Mouse (Mus musculus): ENCODE data around the gene Inhbe. TPM values are rescaled to one million over a fixed set of nuclear protein-coding genes. Genes with fewer than 3 reads are reported as not detected.
"Not testable (repeated sequence)": the region's sequence is repeated elsewhere in the genome, so short reads cannot be mapped to it uniquely, and the experiment has no call there.

The Inhbe gene
- polyA plus RNA-seq, 1 experiment from 2014 or later = 0.04 TPM

GRCm38 (mm10) chr10:127321621-127322020 lies 32.6 kb downstream of the Inhbe start, which contains the start of gene Arhgap9:
Gene Arhgap9 (plus strand): TSS chr10:127321964.
- no peak within 1 kb of the TSS for H3K9ac ChIP-seq (replicated peaks; ENCODE audit: low read length)
- no peak within 1 kb of the TSS for H3K4me3 ChIP-seq (replicated peaks; ENCODE audit: low read depth, low read length)
- no peak within 1 kb of the TSS for H3K27ac ChIP-seq (replicated peaks; ENCODE audit: low read depth, low read length)
- H3K36me3 ChIP-seq (ENCODE audit: control insufficient read depth, insufficient read depth, low read length) = no peaks in the 10 kb centered on the region
- peaks cover 30% of the 10 kb centered on the region for H3K27me3 ChIP-seq (ENCODE audit: control insufficient read depth, insufficient read depth, low read length)
- 75% methylated on average over 3 of the region's 3 CpGs for WGBS
- peaks cover 6% of the 10 kb centered on the region; the same call in 1 of the 2 replicates for H3K4me1 ChIP-seq (ENCODE audit: control insufficient read depth, insufficient read depth, low read length)
- no peak within 1 kb of the TSS for H3K4me2 ChIP-seq (ENCODE audit: low read length)
- DNase-seq = no peak
- no peaks in the 10 kb centered on the region for H3K9me3 ChIP-seq (ENCODE audit: control insufficient read depth, low read length)
- ATAC-seq (ENCODE audit: low FRiP score, low TSS enrichment) = no peak

- no peak for DNase-seq
- Histone ChIP-seq H3K27me3 (ENCODE audit: control insufficient read depth, insufficient read depth, low read length) (peaks cover 14% of the 10 kb centered on the region), H3K27ac (replicated peaks; ENCODE audit: low read depth, low read length) (no peak overlapping the region), H3K4me2 (ENCODE audit: low read length) (no peak overlapping the region), H3K4me1 (ENCODE audit: control insufficient read depth, insufficient read depth, low read length) (no peaks in the 10 kb centered on the region), H3K9me3 (ENCODE audit: control insufficient read depth, low read length) (no peaks in the 10 kb centered on the region), H3K9ac (replicated peaks; ENCODE audit: low read length) (no peak overlapping the region), H3K36me3 (ENCODE audit: control insufficient read depth, insufficient read depth, low read length) (no peaks in the 10 kb centered on the region), H3K4me3 (replicated peaks; ENCODE audit: low read depth, low read length) (no peak overlapping the region)
- ATAC-seq (ENCODE audit: low FRiP score, low TSS enrichment) = no peak
- 74% methylated on average over 7 of the region's 7 CpGs for WGBS
These were observed 34.2 kb downstream of the Inhbe start for GRCm38 (mm10) chr10:127319969-127320368.

GRCm38 (mm10) chr10:127318009-127318408 lies 36.2 kb downstream of the Inhbe start:
- Histone ChIP-seq H3K36me3 (ENCODE audit: control insufficient read depth, insufficient read depth, low read length) (no peaks in the 10 kb centered on the region), H3K4me1 (ENCODE audit: control insufficient read depth, insufficient read depth, low read length) (no peaks in the 10 kb centered on the region), H3K9ac (replicated peaks; ENCODE audit: low read length) (no peak overlapping the region), H3K4me2 (ENCODE audit: low read length) (no peak overlapping the region), H3K27me3 (ENCODE audit: control insufficient read depth, insufficient read depth, low read length) (peaks cover 4% of the 10 kb centered on the region; the same call in 1 of the 2 replicates), H3K9me3 (ENCODE audit: control insufficient read depth, low read length) (no peaks in the 10 kb centered on the region), H3K27ac (replicated peaks; ENCODE audit: low read depth, low read length) (no peak overlapping the region), H3K4me3 (replicated peaks; ENCODE audit: low read depth, low read length) (no peak overlapping the region)
- 48% methylated on average over 4 of the region's 4 CpGs for WGBS
- DNase-seq (no peak), ATAC-seq (ENCODE audit: low FRiP score, low TSS enrichment) (no peak)

GRCm38 (mm10) chr10:127317277-127317676 lies 36.9 kb downstream of the Inhbe start:
- DNase-seq (no peak), ATAC-seq (ENCODE audit: low FRiP score, low TSS enrichment) (no peak)
- no peak overlapping the region for H3K4me3 ChIP-seq (replicated peaks; ENCODE audit: low read depth, low read length)
- H3K9me3 ChIP-seq (ENCODE audit: control insufficient read depth, low read length) = no peaks in the 10 kb centered on the region
- H3K27ac ChIP-seq (replicated peaks; ENCODE audit: low read depth, low read length) = no peak overlapping the region
- H3K4me2 ChIP-seq (ENCODE audit: low read length) = no peak overlapping the region
- no peak overlapping the region for H3K9ac ChIP-seq (replicated peaks; ENCODE audit: low read length)
- H3K27me3 ChIP-seq (ENCODE audit: control insufficient read depth, insufficient read depth, low read length) = no peaks in the 10 kb centered on the region
- no peaks in the 10 kb centered on the region for H3K36me3 ChIP-seq (ENCODE audit: control insufficient read depth, insufficient read depth, low read length)
- 78% methylated on average over 2 of the region's 2 CpGs for WGBS
- H3K4me1 ChIP-seq (ENCODE audit: control insufficient read depth, insufficient read depth, low read length) = no peaks in the 10 kb centered on the region

- not testable (repeated sequence) for H3K9me3 ChIP-seq (ENCODE audit: control insufficient read depth, low read length); DNase-seq; ATAC-seq (ENCODE audit: low FRiP score, low TSS enrichment); H3K27me3 ChIP-seq (ENCODE audit: control insufficient read depth, insufficient read depth, low read length); H3K36me3 ChIP-seq (ENCODE audit: control insufficient read depth, insufficient read depth, low read length); H3K9ac ChIP-seq (replicated peaks; ENCODE audit: low read length); H3K27ac ChIP-seq (replicated peaks; ENCODE audit: low read depth, low read length); H3K4me2 ChIP-seq (ENCODE audit: low read length); H3K4me1 ChIP-seq (ENCODE audit: control insufficient read depth, insufficient read depth, low read length); H3K4me3 ChIP-seq (replicated peaks; ENCODE audit: low read depth, low read length)
- WGBS = 73% methylated on average over 1 of the region's 1 CpGs
These were observed 39.3 kb downstream of the Inhbe start for GRCm38 (mm10) chr10:127314950-127315349.

GRCm38 (mm10) chr10:127313516-127313915 lies 40.7 kb downstream of the Inhbe start:
- H3K4me1 ChIP-seq (ENCODE audit: control insufficient read depth, insufficient read depth, low read length); H3K27ac ChIP-seq (replicated peaks; ENCODE audit: low read depth, low read length); H3K36me3 ChIP-seq (ENCODE audit: control insufficient read depth, insufficient read depth, low read length); H3K27me3 ChIP-seq (ENCODE audit: control insufficient read depth, insufficient read depth, low read length); ATAC-seq (ENCODE audit: low FRiP score, low TSS enrichment); H3K4me3 ChIP-seq (replicated peaks; ENCODE audit: low read depth, low read length); DNase-seq; H3K4me2 ChIP-seq (ENCODE audit: low read length); H3K9ac ChIP-seq (replicated peaks; ENCODE audit: low read length); H3K9me3 ChIP-seq (ENCODE audit: control insufficient read depth, low read length): not testable (repeated sequence)
- 87% methylated on average over 5 of the region's 5 CpGs for WGBS

GRCm38 (mm10) chr10:127312858-127313257 lies 41.4 kb downstream of the Inhbe start:
- Histone ChIP-seq H3K27ac (replicated peaks; ENCODE audit: low read depth, low read length) (no peak overlapping the region), H3K36me3 (ENCODE audit: control insufficient read depth, insufficient read depth, low read length) (peaks cover 14% of the 10 kb centered on the region), H3K9me3 (ENCODE audit: control insufficient read depth, low read length) (no peaks in the 10 kb centered on the region), H3K27me3 (ENCODE audit: control insufficient read depth, insufficient read depth, low read length) (no peaks in the 10 kb centered on the region), H3K4me2 (ENCODE audit: low read length) (no peak overlapping the region), H3K4me1 (ENCODE audit: control insufficient read depth, insufficient read depth, low read length) (peaks cover 8% of the 10 kb centered on the region; the same call in 1 of the 2 replicates), H3K4me3 (replicated peaks; ENCODE audit: low read depth, low read length) (no peak overlapping the region), H3K9ac (replicated peaks; ENCODE audit: low read length) (no peak overlapping the region)
- 81% methylated on average over 4 of the region's 4 CpGs for WGBS
- ATAC-seq (ENCODE audit: low FRiP score, low TSS enrichment) (no peak), DNase-seq (no peak)

- 3% methylated on average over 4 of the region's 4 CpGs for WGBS
- H3K9me3 ChIP-seq (ENCODE audit: control insufficient read depth, low read length) = no peaks in the 10 kb centered on the region
- peaks cover 8% of the 10 kb centered on the region; the same call in 1 of the 2 replicates for H3K4me1 ChIP-seq (ENCODE audit: control insufficient read depth, insufficient read depth, low read length)
- DNase-seq (peak; percentile 92), ATAC-seq (ENCODE audit: low FRiP score, low TSS enrichment) (peak; percentile 62)
- peak overlapping the region; percentile 55 for H3K9ac ChIP-seq (replicated peaks; ENCODE audit: low read length)
- H3K4me3 ChIP-seq (replicated peaks; ENCODE audit: low read depth, low read length) = peak overlapping the region; percentile 65
- H3K27ac ChIP-seq (replicated peaks; ENCODE audit: low read depth, low read length) = peak overlapping the region; percentile 67
- H3K4me2 ChIP-seq (ENCODE audit: low read length) = peak overlapping the region; percentile 81
- H3K27me3 ChIP-seq (ENCODE audit: control insufficient read depth, insufficient read depth, low read length) = no peaks in the 10 kb centered on the region
- peaks cover 20% of the 10 kb centered on the region for H3K36me3 ChIP-seq (ENCODE audit: control insufficient read depth, insufficient read depth, low read length)
These were observed 41.9 kb downstream of the Inhbe start for GRCm38 (mm10) chr10:127312356-127312676.

GRCm38 (mm10) chr10:127311476-127312355 lies 42.5 kb downstream of the Inhbe start, which contains the start of gene Mars:
Gene Mars (minus strand): TSS chr10:127311786.
- peak within 1 kb of the TSS; percentile 81 for H3K4me2 ChIP-seq (ENCODE audit: low read length)
- H3K9me3 ChIP-seq (ENCODE audit: control insufficient read depth, low read length) = no peaks in the 10 kb centered on the region
- peak within 1 kb of the TSS; percentile 73 for H3K9ac ChIP-seq (replicated peaks; ENCODE audit: low read length)
- H3K27me3 ChIP-seq (ENCODE audit: control insufficient read depth, insufficient read depth, low read length) = no peaks in the 10 kb centered on the region
- peak; percentile 96 for ATAC-seq (ENCODE audit: low FRiP score, low TSS enrichment)
- under 1% methylated on average over 65 of the region's 65 CpGs for WGBS
- DNase-seq = peak; percentile 97
- peaks cover 8% of the 10 kb centered on the region; the same call in 1 of the 2 replicates for H3K4me1 ChIP-seq (ENCODE audit: control insufficient read depth, insufficient read depth, low read length)
- H3K36me3 ChIP-seq (ENCODE audit: control insufficient read depth, insufficient read depth, low read length) = peaks cover 26% of the 10 kb centered on the region
- peak within 1 kb of the TSS; percentile 67 for H3K27ac ChIP-seq (replicated peaks; ENCODE audit: low read depth, low read length)
- H3K4me3 ChIP-seq (replicated peaks; ENCODE audit: low read depth, low read length) = peak within 1 kb of the TSS; percentile 65

Measured in midbrain, embryonic 14.5 days (tissue).